ENCODE assay signal across 22 mouse cellular contexts in genomic region chr7:39857301-39857700, GRCm38 (mm10).
DNase-seq lines count a peak whose midpoint lies in the region; ATAC-seq and TF ChIP-seq lines count a peak whose summit lies in the region.
"Had no signal": no experiment of that assay in that cellular context is flagged by ENCODE, and none has a peak within 500 bp of the region (broad histone marks: within the 10 kb centered on the region; RNA-seq: fewer than 3 reads in every experiment).

No protein-coding gene starts in this region.

- no peaks in the 10 kb centered on the region for H3K79me2 ChIP-seq in heart, adult 2 months (replicated peaks; ENCODE audit: control insufficient read depth, insufficient read depth, low read length)
- H3K79me2 ChIP-seq in CH12.LX (replicated peaks; ENCODE audit: control insufficient read depth, extremely low read depth, insufficient read depth, poor library complexity, severe bottlenecking): no peaks in the 10 kb centered on the region

- no peaks in the 10 kb centered on the region for H3K27me3 ChIP-seq in heart, adult 2 months (ENCODE audit: control insufficient read depth, insufficient read depth, low read length)
- H3K27me3 ChIP-seq in megakaryocyte, embryonic 14.5 days (replicated peaks): no peaks in the 10 kb centered on the region
- H3K27me3 ChIP-seq in CH12.LX (replicated peaks): no peaks in the 10 kb centered on the region
- H3K27me3 ChIP-seq: Patski had no signal

- WGBS in heart, adult 2 months: 88% methylated on average over 2 of the region's 2 CpGs

- no peak for TF ChIP-seq POLR2A in heart, adult 2 months (IDR thresholded peaks at IDR 0.05; ENCODE audit: insufficient read depth, low read depth, low read length)
- no peak for TF ChIP-seq POLR2A in CH12.LX (IDR thresholded peaks at IDR 0.05; ENCODE audit: low read depth, low read length)

- dilution Hi-C loops in CH12.LX (cut with MboI; ENCODE audit: extremely low pct_ligation_motif_present, extremely low pct_unique_long_range_greater_than_20kb, low sequenced_read_pairs): no loop called here

- no peak for TF ChIP-seq CTCF in heart, adult 2 months (IDR thresholded peaks at IDR 0.05)
- no peak for TF ChIP-seq CTCF in CH12.LX (conservative IDR thresholded peaks at IDR 0.05 in 1 of 2, IDR thresholded peaks at IDR 0.05 in 1 of 2; ENCODE audit: low read depth in 2 of 2, low read length in 2 of 2)

- 0 out of 2 replicates have a peak overlapping the region, but pooled peaks have one; percentile 14 for H3K4me2 ChIP-seq in CH12.LX (ENCODE audit: insufficient read depth, low read depth, poor library complexity, severe bottlenecking)

- DNase-seq in heart, adult 11 months: peak; percentile 27
- DNase-seq in heart, adult 2 months: no peak
- DNase-seq in CH12.LX (ENCODE audit: extremely low read depth) (peak; percentile 59), adipocyte (ENCODE audit: low spot score) (no peak)
- DNase-seq: adrenal gland, adult 2 months; adrenal gland, adult 8-10 months; adrenal gland, postnatal 10 days; adrenal gland, postnatal 14 days; adrenal gland, postnatal 25 days; adrenal gland, postnatal 36 days; B cell, adult 2 months; cerebellum, adult 11 months; cerebellum, adult 11-12 months; cerebellum, adult 18-20 months; cerebellum, adult 2 months; cerebellum, adult 8-10 months had no signal

- no peak overlapping the region for H3K27ac ChIP-seq in heart, adult 2 months
- H3K27ac ChIP-seq in CH12.LX (ENCODE audit: insufficient read depth, low read depth): no peak overlapping the region

- no peaks in the 10 kb centered on the region for H3K36me3 ChIP-seq in heart, adult 2 months (ENCODE audit: control insufficient read depth, insufficient read depth, low read length)
- no peaks in the 10 kb centered on the region for H3K36me3 ChIP-seq in megakaryocyte, embryonic 14.5 days (replicated peaks; ENCODE audit: low read length)
- no peaks in the 10 kb centered on the region for H3K36me3 ChIP-seq in CH12.LX (replicated peaks in 1 of 2; ENCODE audit: control insufficient read depth in 1 of 2, insufficient read depth in 1 of 2, low read length in 1 of 2)
- H3K36me3 ChIP-seq: G1E had no signal

- no peak overlapping the region for H3K9ac ChIP-seq in heart, adult 2 months (ENCODE audit: low read depth, low read length)
- H3K9ac ChIP-seq in CH12.LX (ENCODE audit: insufficient read depth, low read depth): no peak overlapping the region

- H3K9me3 ChIP-seq in megakaryocyte, embryonic 14.5 days: peaks cover 25% of the 10 kb centered on the region
- no peaks in the 10 kb centered on the region for H3K9me3 ChIP-seq in CH12.LX (replicated peaks; ENCODE audit: low read length)

- no peaks in the 10 kb centered on the region for H3K4me1 ChIP-seq in heart, adult 2 months (ENCODE audit: control insufficient read depth, insufficient read depth, low read length)
- H3K4me1 ChIP-seq in megakaryocyte, embryonic 14.5 days: no peaks in the 10 kb centered on the region
- peaks cover 6 to 21% of the 10 kb centered on the region in 2 experiments; a peak in 3 of 4 replicates for H3K4me1 ChIP-seq in CH12.LX (ENCODE audit: control insufficient read depth in 1 of 2, insufficient read depth in 2 of 2)

- H3K4me3 ChIP-seq in heart, adult 2 months: no peak overlapping the region
- H3K4me3 ChIP-seq in megakaryocyte, embryonic 14.5 days (replicated peaks): peak overlapping the region; percentile 1
- no peak overlapping the region for H3K4me3 ChIP-seq in CH12.LX (replicated peaks in 1 of 3; ENCODE audit: low read depth in 2 of 3, low read length in 2 of 3, poor library complexity in 1 of 3)

- TF ChIP-seq RAD21 in CH12.LX (IDR thresholded peaks at IDR 0.05; ENCODE audit: low read depth, low read length): no peak

- intact Hi-C loops in heart, adult 2 months (cut with DNase I): no loop called here

- ATAC-seq in megakaryocyte, adult 5-6 weeks (ENCODE audit: poor library complexity, severe bottlenecking): no peak
- ATAC-seq: activated CD4-positive, CD25-positive, alpha-beta regulatory T cell, adult 4 months; CD4-positive, CD25-positive, alpha-beta regulatory T cell, adult 4 months; Patski had no signal

- in situ Hi-C loops in CH12.LX (cut with MboI; ENCODE audit: low pct_ligation_motif_present, low pct_unique_long_range_greater_than_20kb, low sequenced_read_pairs): no loop called here

- TF ChIP-seq EP300 in heart, adult 2 months (IDR thresholded peaks at IDR 0.05; ENCODE audit: insufficient read depth, low read depth, low read length): no peak
- TF ChIP-seq EP300 in CH12.LX (IDR thresholded peaks at IDR 0.05; ENCODE audit: low read length): peak; percentile 50

TF ChIP-seq in CH12.LX, 34 proteins besides CTCF, POLR2A, EP300 and RAD21:
- TF ChIP-seq BHLHE40 (IDR thresholded peaks at IDR 0.05; ENCODE audit: low read depth, low read length): peak; percentile 28; the same call in 1 of the 2 replicates
- TF ChIP-seq TBP (conservative IDR thresholded peaks at IDR 0.05; ENCODE audit: low read depth, low read length): no peak
- peak; percentile 80 for TF ChIP-seq JUND (conservative IDR thresholded peaks at IDR 0.05; ENCODE audit: low read depth, low read length)
- peak; percentile 88 for TF ChIP-seq IRF4 (IDR thresholded peaks at IDR 0.05; ENCODE audit: low read depth, low read length)
- peak; percentile 54 for TF ChIP-seq JUN (IDR thresholded peaks at IDR 0.05; ENCODE audit: insufficient read depth, low read depth, low read length)

Comparison
In these comparisons a context has a peak if more than half of its experiments do, and no peak if none do; other contexts are left out.
1. DNase-seq: peak in heart, adult 11 months (single experiment) and CH12.LX (single experiment); none in heart, adult 2 months (0 of 2) and adipocyte (single experiment).